Mouse (Mus musculus) midbrain, embryonic 11.5 days (tissue): ENCODE results near the gene Kiss1r. TPM values are rescaled to one million over a fixed set of nuclear protein-coding genes. Genes with fewer than 3 reads are reported as not detected.
A peak's percentile ranks its signal among the peaks of the same experiment; 100 is the strongest.

Experiments used
- ATAC-seq: fragments of 200-750 bp; cut with Nextera tagmentation; 2 replicates; pipeline ENCODE4 v1.8.0; 2017; ENCODE audit warnings: moderate TSS enrichment, moderate library complexity; ENCODE audit not compliant: low FRiP score
- DNase-seq: peaks from one replicate; pipeline ENCODE4 v3.0.0; 2015; ENCODE audit warnings: low spot score; ENCODE audit errors: missing footprints
- H3K27ac ChIP-seq: fragments of 300-500 bp; sonication (generic); 2 replicates; pipeline ENCODE4 v1.5.1; 2014; ENCODE audit warnings: low read depth, low read length
- H3K27me3 ChIP-seq: fragments of 300-500 bp; sonication (generic); 2 replicates; pipeline ENCODE4 v1.6.1; 2014; ENCODE audit warnings: mild to moderate bottlenecking, low read length, moderate library complexity, mixed read lengths; ENCODE audit not compliant: control insufficient read depth, insufficient read depth
- H3K36me3 ChIP-seq: fragments of 300-500 bp; sonication (generic); 2 replicates; pipeline ENCODE4 v1.6.1; 2014; ENCODE audit warnings: mild to moderate bottlenecking, low read length, moderate library complexity, mixed read lengths; ENCODE audit not compliant: control insufficient read depth, insufficient read depth
- H3K4me1 ChIP-seq: fragments of 300-500 bp; sonication (generic); 2 replicates; pipeline ENCODE4 v1.6.1; 2014; ENCODE audit warnings: low read length; ENCODE audit not compliant: control insufficient read depth, insufficient read depth
- H3K4me2 ChIP-seq: fragments of 300-500 bp; sonication (generic); 2 replicates; pipeline ENCODE4 v1.6.1; 2014; ENCODE audit warnings: mild to moderate bottlenecking, moderate library complexity
- H3K4me3 ChIP-seq: fragments of 300-500 bp; sonication (generic); 2 replicates; pipeline ENCODE4 v1.5.1; 2014; ENCODE audit warnings: low read depth, low read length
- H3K9ac ChIP-seq: fragments of 300-500 bp; sonication (generic); 2 replicates; pipeline ENCODE4 v1.6.1; 2014; ENCODE audit warnings: low read length
- H3K9me3 ChIP-seq: fragments of 300-500 bp; sonication (generic); 2 replicates; pipeline ENCODE4 v1.6.1; 2016; ENCODE audit warnings: low read length; ENCODE audit not compliant: control insufficient read depth
- WGBS: fragments of 180-500 bp; shearing (Covaris S2); extraction: QIAGEN DNeasy Blood & Tissue Kit; methylation state at CpG from one replicate; pipeline ENCODE4 v1.1.7; 2014; 5-methylcytosine and 5-hydroxymethylcytosine counted together
- polyA plus RNA-seq: library from polyadenylated mRNA; unstranded; fragments of >200 nt; fragmentation: Nextera tagmentation; extraction: Ambion mirVana; gene quantifications from 2 replicates; pipeline ENCODE4 v1.2.1, GENCODE M21; 2014

The Kiss1r gene
- polyA plus RNA-seq, 1 experiment from 2014 or later = 0.61 TPM

DNA sequence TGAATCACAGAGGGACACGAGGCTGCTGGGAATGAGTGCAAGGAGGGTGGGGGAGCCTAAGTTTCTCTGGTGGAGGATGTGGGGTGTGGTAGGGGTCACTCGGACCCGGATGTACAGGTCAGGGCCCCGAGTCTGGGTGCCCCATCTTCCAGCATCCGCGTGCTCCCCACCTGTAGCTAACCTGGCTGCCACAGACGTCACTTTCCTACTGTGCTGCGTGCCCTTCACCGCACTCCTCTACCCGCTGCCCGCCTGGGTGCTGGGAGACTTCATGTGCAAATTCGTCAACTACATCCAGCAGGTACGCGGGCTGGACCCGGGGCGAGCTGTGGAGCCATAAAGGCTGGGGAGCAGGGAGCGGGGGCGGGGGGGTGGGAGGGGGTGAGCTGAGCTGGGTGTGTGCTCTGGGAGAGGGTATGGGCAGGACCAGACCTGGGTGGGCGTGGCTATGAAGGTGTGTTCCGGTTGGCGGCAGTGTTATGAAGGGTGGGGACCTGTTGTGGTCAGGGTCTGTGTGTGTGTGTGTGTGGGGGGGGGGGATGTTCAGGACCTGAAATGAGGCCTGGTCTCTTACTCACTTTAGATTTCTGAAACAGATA is 2.6 kb downstream of the Kiss1r start:
- Histone ChIP-seq H3K9me3 (no peaks in the 10 kb centered on the region), H3K4me1 (peaks cover 29% of the 10 kb centered on the region), H3K36me3 (no peaks in the 10 kb centered on the region), H3K4me3 (0 out of 2 replicates have a peak overlapping the region, but pooled peaks have one; percentile 1), H3K27ac (no peak overlapping the region), H3K27me3 (peaks cover 60% of the 10 kb centered on the region), H3K9ac (no peak overlapping the region), H3K4me2 (0 out of 2 replicates have a peak overlapping the region, but pooled peaks have one; percentile 1)
- no peak for ATAC-seq
- 4% methylated on average over 21 of the region's 21 CpGs for WGBS
- DNase-seq = no peak

DNA sequence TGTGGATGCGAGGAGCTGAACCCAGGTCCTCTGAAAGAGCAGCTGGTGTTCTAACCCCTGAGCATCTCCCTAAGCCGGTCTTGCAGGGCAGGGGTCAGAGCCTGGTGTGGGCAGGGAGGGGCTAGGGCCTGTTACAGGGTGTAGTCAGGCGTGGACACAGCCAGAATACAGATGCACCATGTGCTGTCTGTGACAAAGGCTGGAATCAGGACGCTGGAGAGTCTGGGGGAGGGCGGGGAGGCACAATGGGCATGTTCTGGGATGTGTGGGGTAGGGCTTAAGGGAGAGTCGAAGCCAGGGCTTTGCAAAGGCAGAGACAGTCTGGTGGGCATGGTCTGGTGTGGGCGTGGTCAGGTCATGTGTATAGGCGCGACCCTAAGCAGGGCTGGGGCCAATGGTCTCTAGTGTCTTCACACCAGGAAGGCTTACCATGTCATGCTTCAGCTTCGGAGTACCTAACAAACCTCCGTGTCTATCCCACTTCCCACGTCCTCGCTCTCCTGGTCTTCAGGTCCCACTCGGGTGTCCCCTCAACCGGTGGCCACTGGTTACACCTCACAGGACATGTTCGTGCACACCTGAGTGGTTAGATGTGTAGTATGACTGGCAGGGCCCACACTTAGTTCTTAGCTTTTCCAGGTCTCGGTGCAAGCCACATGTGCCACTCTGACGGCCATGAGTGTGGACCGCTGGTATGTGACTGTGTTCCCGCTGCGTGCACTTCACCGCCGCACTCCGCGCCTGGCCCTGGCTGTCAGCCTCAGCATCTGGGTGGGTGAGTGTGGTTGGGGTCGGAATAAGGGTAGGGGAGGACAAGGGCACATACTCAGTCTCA is 3.5 kb downstream of the Kiss1r start:
- Histone ChIP-seq H3K4me1 (peaks cover 27% of the 10 kb centered on the region), H3K9ac (peak overlapping the region; percentile 12; the same call in 1 of the 2 replicates), H3K4me3 (0 out of 2 replicates have a peak overlapping the region, but pooled peaks have one; percentile 2), H3K27me3 (peaks cover 60% of the 10 kb centered on the region), H3K27ac (no peak overlapping the region), H3K36me3 (no peaks in the 10 kb centered on the region), H3K9me3 (no peaks in the 10 kb centered on the region), H3K4me2 (no peak overlapping the region; the same call in 1 of the 2 replicates)
- DNase-seq = peak; percentile 91
- ATAC-seq = peak; percentile 39
- 15% methylated on average over 26 of the region's 26 CpGs for WGBS

DNA sequence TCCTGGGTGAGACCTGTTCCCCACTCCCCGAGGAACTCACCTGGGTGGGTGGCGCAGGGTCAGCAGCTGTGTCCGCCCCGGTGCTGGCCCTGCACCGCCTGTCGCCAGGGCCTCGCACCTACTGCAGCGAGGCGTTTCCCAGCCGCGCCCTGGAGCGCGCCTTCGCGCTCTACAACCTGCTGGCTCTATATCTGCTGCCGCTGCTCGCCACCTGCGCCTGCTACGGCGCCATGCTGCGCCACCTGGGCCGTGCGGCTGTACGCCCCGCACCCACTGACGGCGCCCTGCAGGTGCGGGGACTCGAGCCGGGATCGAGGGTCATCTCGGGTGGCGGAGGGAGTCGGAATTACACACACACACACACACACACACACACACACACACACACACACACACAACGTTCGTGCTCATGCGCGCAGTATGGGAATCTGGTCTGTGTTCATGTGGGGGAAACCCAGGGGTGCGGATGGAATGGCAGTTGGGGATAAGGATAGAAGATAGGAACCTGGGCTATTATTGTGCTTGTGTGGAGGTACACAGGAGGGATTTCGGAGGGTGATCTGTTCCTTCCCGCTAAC is 4.3 kb downstream of the Kiss1r start, which contains the start of gene R3hdm4:
R3hdm4 (minus strand) TSS at position 251 of the 578 bp plus-strand sequence.
- no peak for ATAC-seq
- Histone ChIP-seq H3K9me3 (no peaks in the 10 kb centered on the region), H3K27me3 (peaks cover 62% of the 10 kb centered on the region), H3K27ac (no peak within 1 kb of the TSS), H3K4me2 (peak within 1 kb of the TSS; percentile 28), H3K9ac (peak within 1 kb of the TSS; percentile 20), H3K36me3 (no peaks in the 10 kb centered on the region), H3K4me3 (peak within 1 kb of the TSS; percentile 15), H3K4me1 (peaks cover 25% of the 10 kb centered on the region)
- 4% methylated on average over 41 of the region's 41 CpGs for WGBS
- no peak for DNase-seq

DNA sequence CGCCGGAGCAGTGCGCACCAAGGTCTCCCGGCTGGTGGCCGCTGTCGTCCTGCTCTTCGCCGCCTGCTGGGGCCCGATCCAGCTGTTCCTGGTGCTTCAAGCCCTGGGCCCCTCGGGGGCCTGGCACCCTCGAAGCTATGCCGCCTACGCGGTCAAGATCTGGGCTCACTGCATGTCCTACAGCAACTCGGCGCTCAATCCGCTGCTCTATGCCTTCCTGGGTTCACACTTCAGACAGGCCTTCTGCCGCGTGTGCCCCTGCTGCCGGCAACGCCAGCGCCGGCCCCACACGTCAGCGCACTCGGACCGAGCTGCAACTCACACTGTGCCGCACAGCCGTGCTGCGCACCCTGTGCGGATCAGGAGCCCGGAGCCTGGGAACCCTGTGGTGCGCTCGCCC is 4.8 kb downstream of the Kiss1r start:
- Histone ChIP-seq H3K27me3 (peaks cover 64% of the 10 kb centered on the region), H3K36me3 (no peaks in the 10 kb centered on the region), H3K27ac (no peak overlapping the region), H3K4me1 (peaks cover 28% of the 10 kb centered on the region), H3K9ac (peak overlapping the region; percentile 20; the same call in 1 of the 2 replicates), H3K4me2 (peak overlapping the region; percentile 28), H3K9me3 (no peaks in the 10 kb centered on the region), H3K4me3 (peak overlapping the region; percentile 15)
- no peak for DNase-seq
- WGBS = 3% methylated on average over 34 of the region's 34 CpGs
- ATAC-seq = no peak

DNA sequence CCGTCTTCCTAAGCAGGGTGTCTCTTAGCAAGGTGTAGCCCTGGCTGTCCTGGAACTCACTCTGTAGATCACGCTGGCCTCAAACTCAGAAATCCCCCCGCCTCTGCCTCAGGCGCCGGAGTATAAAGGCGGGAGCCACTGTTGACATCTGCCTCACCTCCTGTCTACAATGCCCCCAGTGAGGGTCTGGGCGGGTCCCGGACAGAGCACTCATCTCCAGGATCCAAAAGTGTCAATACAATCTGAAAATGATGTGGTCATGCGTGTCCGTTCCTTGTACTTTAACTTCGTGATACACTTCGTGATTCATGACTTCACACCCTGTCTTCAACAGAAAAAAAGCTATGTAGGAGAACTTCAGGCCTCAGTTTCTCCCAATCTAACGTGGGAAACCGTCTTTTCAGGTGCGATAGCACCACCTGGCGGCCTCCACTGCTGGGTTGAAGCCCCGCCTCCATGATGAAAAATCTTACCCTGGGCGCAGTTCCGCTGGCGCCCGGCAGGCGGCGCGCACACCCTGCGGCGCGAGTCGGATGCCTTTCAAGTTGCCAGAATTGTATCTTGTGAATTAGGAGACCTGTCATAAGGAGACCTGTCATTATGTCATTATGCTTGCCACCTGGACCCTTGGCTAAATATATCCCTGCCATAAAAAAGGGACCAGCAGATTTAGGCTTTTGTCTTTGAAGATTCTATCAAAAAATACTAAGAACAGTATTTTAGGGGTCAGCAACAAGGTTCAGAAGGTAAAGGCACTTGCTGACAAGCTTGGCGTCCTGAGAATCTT is 8.4 kb downstream of the Kiss1r start:
- H3K4me1 ChIP-seq = peaks cover 33% of the 10 kb centered on the region

DNA sequence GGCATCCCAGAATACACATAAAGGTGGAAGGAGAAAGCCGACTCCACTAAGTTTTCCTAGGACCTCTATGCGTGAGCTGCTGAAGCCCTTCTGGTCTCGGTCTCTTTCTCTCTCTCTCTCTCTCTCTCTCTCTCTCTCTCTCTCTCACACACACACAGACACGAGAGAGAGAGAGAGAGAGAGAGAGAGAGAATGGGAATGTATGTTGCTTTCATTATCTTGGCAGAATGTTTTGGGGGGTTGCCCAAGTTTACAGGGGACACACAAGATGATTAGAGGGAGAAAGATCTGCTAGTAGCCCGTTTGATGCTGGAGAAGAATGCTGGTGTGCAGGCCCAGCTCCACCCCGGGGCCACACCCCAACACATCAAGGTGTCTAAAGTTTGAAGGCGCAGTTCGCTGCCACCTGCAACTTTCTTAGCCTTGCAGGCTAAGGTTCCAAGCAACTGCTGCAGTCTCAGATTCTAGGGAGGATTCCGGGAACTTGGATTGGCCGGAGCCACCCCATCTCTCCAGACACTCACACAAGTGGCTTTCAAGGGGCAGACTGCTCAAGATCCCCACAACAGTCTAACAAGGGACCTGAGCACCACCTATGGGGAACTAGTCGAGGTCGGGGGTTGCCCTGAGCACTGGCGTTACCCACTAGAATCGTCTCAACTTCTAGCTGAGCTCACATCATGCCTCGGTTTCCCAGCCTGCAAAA is 9.2 kb downstream of the Kiss1r start:
- peak overlapping the region; percentile 25; the same call in 1 of the 2 replicates for H3K27ac ChIP-seq
- WGBS = 17% methylated on average over 14 of the region's 15 CpGs
- peak overlapping the region; percentile 86 for H3K4me2 ChIP-seq
- H3K9me3 ChIP-seq = no peaks in the 10 kb centered on the region
- peaks cover 27% of the 10 kb centered on the region for H3K27me3 ChIP-seq
- ATAC-seq (no peak), DNase-seq (peak; percentile 89)
- peak overlapping the region; percentile 89 for H3K4me3 ChIP-seq
- peak overlapping the region; percentile 82 for H3K9ac ChIP-seq
- H3K36me3 ChIP-seq = no peaks in the 10 kb centered on the region
- peaks cover 27% of the 10 kb centered on the region for H3K4me1 ChIP-seq

More for the DNA sequence above, 8.4 kb downstream of the Kiss1r start:
- Histone ChIP-seq H3K27me3 (peaks cover 34% of the 10 kb centered on the region), H3K9ac (no peak overlapping the region), H3K36me3 (no peaks in the 10 kb centered on the region), H3K4me3 (no peak overlapping the region), H3K9me3 (no peaks in the 10 kb centered on the region), H3K27ac (no peak overlapping the region), H3K4me2 (no peak overlapping the region)
- ATAC-seq (0 out of 2 replicates have a peak, but pooled peaks have one; percentile 4), DNase-seq (peak; percentile 99)
- 11% methylated on average over 29 of the region's 29 CpGs for WGBS

DNA sequence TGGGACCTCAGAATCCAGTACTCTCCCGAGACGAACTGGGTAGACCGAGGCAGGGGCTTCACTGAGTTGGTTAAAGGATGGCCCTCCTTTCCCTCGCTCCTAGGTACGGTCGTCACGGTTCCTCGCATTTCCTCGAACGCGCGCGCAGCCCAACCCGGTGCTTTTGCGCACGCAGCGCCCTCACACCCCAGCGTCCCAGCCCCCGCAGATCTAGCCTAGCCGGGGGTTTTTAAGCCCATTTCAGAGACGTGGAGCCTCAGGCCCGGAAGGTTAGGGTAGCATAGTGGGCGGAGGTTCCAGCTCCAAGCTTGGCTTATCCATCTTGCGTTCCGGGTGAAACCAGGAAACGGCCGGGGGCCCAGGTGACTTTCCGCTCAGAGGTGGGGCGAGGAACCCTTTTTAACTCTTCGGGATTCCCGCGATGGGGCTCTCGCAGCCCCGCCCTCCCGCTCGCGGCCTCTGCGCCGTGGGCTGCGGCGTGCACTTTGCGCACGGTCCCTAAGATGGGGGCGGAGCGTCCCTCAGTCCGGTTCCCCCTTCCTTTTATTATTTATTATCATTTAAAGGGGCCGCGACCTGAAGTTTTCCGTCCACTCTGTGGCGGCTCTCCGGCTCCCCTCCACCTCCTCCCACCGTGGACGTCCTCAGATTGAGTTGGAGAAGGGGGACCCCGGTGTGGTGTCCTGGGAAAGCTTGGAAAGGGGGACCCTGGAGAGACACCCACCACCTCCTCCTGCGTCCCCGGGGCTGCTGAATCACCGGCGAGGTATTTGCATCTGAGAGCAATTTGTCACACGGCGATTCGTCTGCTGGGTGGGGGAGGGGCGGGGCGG is 9.9 kb downstream of the Kiss1r start, which contains the start of gene Arid3a:
Arid3a (plus strand) TSS at position 553 of the 833 bp plus-strand sequence.
- under 1% methylated on average over 63 of the region's 63 CpGs for WGBS
- Histone ChIP-seq H3K4me1 (peaks cover 21% of the 10 kb centered on the region), H3K36me3 (no peaks in the 10 kb centered on the region), H3K4me3 (peak within 1 kb of the TSS; percentile 89), H3K9ac (peak within 1 kb of the TSS; percentile 82), H3K27me3 (peaks cover 19% of the 10 kb centered on the region), H3K4me2 (peak within 1 kb of the TSS; percentile 86), H3K27ac (peak within 1 kb of the TSS; percentile 27), H3K9me3 (no peaks in the 10 kb centered on the region)
- DNase-seq = peak; percentile 100
- ATAC-seq = peak; percentile 76
